In genomic region chr8:58753769-58754168, GRCm38 (mm10) we compare ENCODE assay signal across 22 mouse cellular contexts.
"Had no signal": no experiment of that assay in that cellular context is flagged by ENCODE, and none has a peak within 500 bp of the region (broad histone marks: within the 10 kb centered on the region; RNA-seq: fewer than 3 reads in every experiment).

No protein-coding gene starts in this region.

- H3K27me3 ChIP-seq: limb, embryonic 13.5 days; liver, embryonic 12.5 days; liver, embryonic 15.5 days; lung, embryonic 15.5 days; megakaryocyte, embryonic 14.5 days; midbrain, embryonic 13.5 days; stomach, embryonic 15.5 days had no signal

- DNase-seq: kidney, adult 18-20 months; kidney, adult 9 months; kidney, postnatal 14 days; kidney, postnatal 4 days; liver; lung, adult 18-20 months; lung, postnatal 10 days; lung, postnatal 36 days; right cerebral cortex, postnatal 25 days; spleen, adult 18-20 months; thymus, postnatal 25 days had no signal

- H3K36me3 ChIP-seq: limb, embryonic 10.5 days; limb, embryonic 13.5 days; liver, embryonic 12.5 days; liver, embryonic 15.5 days; lung, embryonic 15.5 days; midbrain, embryonic 10.5 days; midbrain, embryonic 13.5 days; stomach, embryonic 15.5 days had no signal

- H3K4me2 ChIP-seq: limb, embryonic 13.5 days; liver, embryonic 12.5 days; liver, embryonic 15.5 days; lung, embryonic 15.5 days; midbrain, embryonic 13.5 days; stomach, embryonic 15.5 days had no signal

- H3K4me1 ChIP-seq: limb, embryonic 10.5 days; limb, embryonic 13.5 days; liver, embryonic 12.5 days; liver, embryonic 15.5 days; lung, embryonic 15.5 days; megakaryocyte, embryonic 14.5 days; midbrain, embryonic 10.5 days; midbrain, embryonic 13.5 days; stomach, embryonic 15.5 days had no signal

- H3K9me3 ChIP-seq: limb, embryonic 10.5 days; liver, embryonic 12.5 days; liver, embryonic 15.5 days; lung, embryonic 15.5 days; midbrain, embryonic 10.5 days; stomach, embryonic 15.5 days had no signal

- H3K27ac ChIP-seq: limb, embryonic 10.5 days; limb, embryonic 13.5 days; liver, embryonic 12.5 days; liver, embryonic 15.5 days; lung, embryonic 15.5 days; midbrain, embryonic 10.5 days; midbrain, embryonic 13.5 days; stomach, embryonic 15.5 days had no signal

- ATAC-seq: liver, embryonic 12.5 days; midbrain, embryonic 13.5 days; midbrain, embryonic 16.5 days had no signal

- H3K9ac ChIP-seq: limb, embryonic 13.5 days; liver, embryonic 12.5 days; liver, embryonic 15.5 days; lung, embryonic 15.5 days; midbrain, embryonic 13.5 days; stomach, embryonic 15.5 days had no signal

- H3K4me3 ChIP-seq: limb, embryonic 10.5 days; limb, embryonic 13.5 days; liver, embryonic 12.5 days; liver, embryonic 15.5 days; lung, embryonic 15.5 days; megakaryocyte, embryonic 14.5 days; midbrain, embryonic 10.5 days; midbrain, embryonic 13.5 days; myocyte; stomach, embryonic 15.5 days had no signal
